Mouse (Mus musculus): Measurements from ENCODE around the gene Polr1a.

DNA sequence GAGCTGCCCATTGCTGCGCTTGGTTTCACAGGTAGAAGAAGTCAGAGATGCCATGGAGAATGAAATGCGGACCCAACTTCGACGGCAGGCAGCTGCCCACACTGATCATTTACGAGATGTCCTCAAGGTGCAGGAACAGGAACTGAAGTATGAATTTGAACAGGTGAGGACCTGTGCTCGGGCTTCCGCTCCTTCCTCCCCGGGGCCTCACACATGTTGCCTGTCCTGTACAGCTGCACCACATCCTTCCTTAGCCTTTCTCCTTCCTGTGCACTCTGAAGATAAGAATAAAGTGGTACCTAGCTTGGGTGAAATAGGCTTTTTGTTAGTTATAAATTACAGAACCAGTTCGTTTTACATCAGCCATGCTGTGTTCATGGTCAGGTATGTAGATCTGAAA is 37.5 kb upstream of the Polr1a start:
- no peak for TF ChIP-seq CTCF (IDR thresholded peaks at IDR 0.05; ENCODE audit: low read depth)
- TF ChIP-seq EP300 (IDR thresholded peaks at IDR 0.05; ENCODE audit: low read depth) = no peak
